Mouse (Mus musculus) limb, embryonic 14.5 days (tissue): ENCODE results near the gene Atpif1. TPM values are rescaled to one million over a fixed set of nuclear protein-coding genes. Genes with fewer than 3 reads are reported as not detected.

Experiments
- ATAC-seq: fragments of 200-750 bp; cut with Nextera tagmentation; 2 replicates; pipeline ENCODE4 v1.8.0; 2017; ENCODE audit warnings: low read depth, moderate number of reproducible peaks, moderate TSS enrichment; ENCODE audit not compliant: low FRiP score
- DNase-seq: peaks from one replicate; pipeline ENCODE4 v3.0.0-alpha.2; 2015; ENCODE audit warnings: low spot score
- H3K27ac ChIP-seq: fragments of 300-500 bp; sonication (generic); replicated peaks from 2 replicates; pipeline ENCODE4 v1.5.1; 2014; ENCODE audit warnings: low read depth, mild to moderate bottlenecking, low read length, moderate library complexity, mixed read lengths
- H3K27me3 ChIP-seq: fragments of 300-500 bp; sonication (generic); 2 replicates; pipeline ENCODE4 v1.6.1; 2014; ENCODE audit warnings: low read length, mixed read lengths; ENCODE audit not compliant: control insufficient read depth, insufficient read depth
- H3K36me3 ChIP-seq: fragments of 300-500 bp; sonication (generic); 2 replicates; pipeline ENCODE4 v1.6.1; 2014; ENCODE audit warnings: mild to moderate bottlenecking, low read length, moderate library complexity, mixed read lengths; ENCODE audit not compliant: control insufficient read depth, insufficient read depth
- H3K4me1 ChIP-seq: fragments of 300-500 bp; sonication (generic); 2 replicates; pipeline ENCODE4 v1.6.1; 2014; ENCODE audit warnings: antibody characterized with exemption, low read length, mixed read lengths; ENCODE audit not compliant: control insufficient read depth, insufficient read depth
- H3K4me2 ChIP-seq: fragments of 300-500 bp; sonication (generic); replicated peaks from 2 replicates; pipeline ENCODE4 v1.6.1; 2014; ENCODE audit warnings: low read depth, mild to moderate bottlenecking, low read length, moderate library complexity; ENCODE audit not compliant: severe bottlenecking
- H3K4me3 ChIP-seq: fragments of 300-500 bp; sonication (generic); replicated peaks from 2 replicates; pipeline ENCODE4 v1.5.1; 2014; ENCODE audit warnings: low read length
- H3K9ac ChIP-seq: fragments of 300-500 bp; sonication (generic); 2 replicates; pipeline ENCODE4 v1.6.1; 2014; ENCODE audit warnings: mild to moderate bottlenecking, low read depth, low read length, moderate library complexity; ENCODE audit not compliant: severe bottlenecking
- H3K9me3 ChIP-seq: fragments of 300-500 bp; sonication (generic); 2 replicates; pipeline ENCODE4 v1.6.1; 2016; ENCODE audit warnings: low read length; ENCODE audit not compliant: control insufficient read depth
- POLR2A ChIP-seq: fragments of 200-500 bp; IDR thresholded peaks from 2 replicates; pipeline ENCODE4 v1.8.0; 2012; ENCODE audit warnings: inconsistent platforms, mild to moderate bottlenecking, moderate library complexity, borderline replicate concordance; ENCODE audit not compliant: insufficient read depth, insufficient read length; ENCODE audit errors: extremely low read depth
- WGBS: fragments of 180-500 bp; shearing (Covaris S2); extraction: QIAGEN DNeasy Blood & Tissue Kit; methylation state at CpG from one replicate; pipeline ENCODE4 v1.1.7; 2014; 5-methylcytosine and 5-hydroxymethylcytosine counted together
- polyA plus RNA-seq, 2 experiments: library from polyadenylated mRNA; depleted of rRNA in 1 of 2; stranded (reverse) in 1 of 2; unstranded in 1 of 2; fragments of >200 nt; fragmentation: Nextera tagmentation in 1 of 2; extraction: Ambion mirVana in 1 of 2; gene quantifications; 2 replicates each; pipeline versions ENCODE4 v1.2.1 to v1.2.3; 2012 to 2014

The Atpif1 gene
- polyA plus RNA-seq, 2 experiments: 583 to 986 TPM

GRCm38 (mm10) chr4:132491057-132491456 is 42.4 kb downstream of the Atpif1 start:
- Histone ChIP-seq H3K27me3 (no peaks in the 10 kb centered on the region), H3K4me3 (no peak overlapping the region), H3K9me3 (no peaks in the 10 kb centered on the region), H3K4me1 (no peaks in the 10 kb centered on the region), H3K4me2 (no peak overlapping the region), H3K27ac (no peak overlapping the region), H3K36me3 (peaks cover 15% of the 10 kb centered on the region), H3K9ac (no peak overlapping the region)
- no peak for DNase-seq
- WGBS: 89% methylated on average over 8 of the region's 8 CpGs
- no peak for ATAC-seq
- TF ChIP-seq POLR2A: no peak

DNA sequence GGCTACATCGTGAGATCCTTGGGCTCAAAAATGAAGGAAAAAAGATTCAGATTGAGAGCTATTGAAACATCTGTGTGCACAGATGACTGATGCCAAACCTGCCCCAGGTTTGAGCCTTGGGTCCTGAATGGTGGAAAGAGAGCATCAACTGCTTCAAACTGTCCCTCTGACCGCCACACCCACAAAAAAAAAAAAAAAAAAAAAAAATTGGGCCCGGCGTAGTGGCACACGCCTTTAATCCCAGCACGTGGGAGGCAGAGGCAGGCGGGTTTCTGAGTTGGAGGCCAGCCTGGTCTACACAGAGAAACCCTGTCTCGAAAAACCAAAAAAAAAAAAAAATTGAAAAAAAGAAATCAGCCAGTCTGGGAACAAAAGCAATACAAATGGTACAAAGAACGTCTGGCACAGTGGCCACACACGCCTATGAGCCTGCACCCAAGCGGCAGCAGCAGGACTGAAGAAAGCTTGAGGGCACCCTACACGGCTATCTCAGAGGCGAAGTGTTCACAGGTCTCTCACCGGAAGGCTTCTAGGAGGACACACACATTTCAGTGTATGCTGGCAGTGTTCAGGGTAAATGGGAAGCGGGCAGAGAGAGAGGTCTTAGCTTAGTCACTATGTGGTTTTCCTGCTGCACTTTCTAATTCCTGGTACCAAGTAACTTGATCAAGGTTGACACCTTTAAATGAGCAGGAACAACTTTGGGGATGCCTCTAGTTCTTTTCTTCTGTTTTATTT is 43.0 kb downstream of the Atpif1 start:
- no peaks in the 10 kb centered on the region for H3K9me3 ChIP-seq
- WGBS: 93% methylated on average over 15 of the region's 15 CpGs
- TF ChIP-seq POLR2A: no peak

DNA sequence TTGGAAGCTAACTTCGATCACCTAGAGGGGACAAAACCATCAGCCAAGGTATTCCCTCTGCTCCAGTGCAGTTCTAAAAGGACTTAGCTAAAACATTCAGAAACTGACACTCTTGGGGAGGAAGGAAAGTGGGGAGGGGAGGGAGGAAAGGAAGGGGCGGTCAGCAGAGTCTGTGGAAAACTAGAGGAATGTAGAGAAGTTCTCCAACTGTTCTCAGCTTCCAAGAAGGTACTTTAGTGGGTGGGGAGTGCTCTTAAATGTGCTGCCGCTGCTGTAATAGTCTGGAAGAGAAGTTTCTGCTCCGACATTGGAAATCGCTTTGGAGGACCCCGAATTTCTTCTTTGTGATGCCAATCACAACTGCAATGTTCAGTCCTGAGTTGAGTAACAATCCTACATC is 44.5 kb downstream of the Atpif1 start:
- Histone ChIP-seq H3K4me2 (no peak overlapping the region), H3K9me3 (no peaks in the 10 kb centered on the region), H3K27me3 (no peaks in the 10 kb centered on the region), H3K36me3 (0 out of 2 replicates have a peak, but pooled peaks cover 5% of the 10 kb centered on the region), H3K27ac (no peak overlapping the region), H3K4me1 (no peaks in the 10 kb centered on the region), H3K9ac (no peak overlapping the region), H3K4me3 (no peak overlapping the region)
- no peak for TF ChIP-seq POLR2A
- 58% methylated on average over 6 of the region's 6 CpGs for WGBS
- no peak for ATAC-seq
- DNase-seq: no peak

More for the DNA sequence above, 43.0 kb downstream of the Atpif1 start:
- Histone ChIP-seq H3K4me3 (no peak overlapping the region), H3K36me3 (peaks cover 11% of the 10 kb centered on the region; the same call in 1 of the 2 replicates), H3K4me2 (no peak overlapping the region), H3K27ac (no peak overlapping the region), H3K4me1 (no peaks in the 10 kb centered on the region), H3K27me3 (no peaks in the 10 kb centered on the region), H3K9ac (no peak overlapping the region)
- DNase-seq (no peak), ATAC-seq (no peak)

DNA sequence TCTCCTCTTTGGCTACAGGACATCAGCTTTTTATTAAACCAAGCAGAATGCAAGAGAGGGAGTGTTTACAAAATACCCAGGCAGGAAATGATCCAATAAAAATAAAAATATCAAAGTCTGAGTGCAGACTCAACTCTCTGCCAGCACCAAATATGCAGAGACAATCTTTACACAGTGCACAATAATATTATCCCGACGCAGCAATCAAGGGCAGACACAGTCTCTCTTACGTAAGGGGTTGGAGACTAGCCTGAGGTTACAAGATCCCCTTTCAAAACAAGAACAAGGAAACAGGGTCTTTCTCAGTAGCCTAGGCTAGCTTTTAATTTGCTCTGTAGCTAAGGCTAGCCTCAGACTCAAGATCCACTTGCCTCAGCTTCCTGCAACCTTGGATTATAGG is 44.9 kb downstream of the Atpif1 start:
- Histone ChIP-seq H3K9ac (no peak overlapping the region), H3K4me3 (no peak overlapping the region), H3K4me1 (no peaks in the 10 kb centered on the region), H3K4me2 (no peak overlapping the region), H3K36me3 (0 out of 2 replicates have a peak, but pooled peaks cover 3% of the 10 kb centered on the region), H3K27me3 (no peaks in the 10 kb centered on the region), H3K27ac (no peak overlapping the region), H3K9me3 (no peaks in the 10 kb centered on the region)
- ATAC-seq: no peak
- TF ChIP-seq POLR2A: no peak
- WGBS: 43% methylated on average over 3 of the region's 3 CpGs
- DNase-seq: no peak

DNA sequence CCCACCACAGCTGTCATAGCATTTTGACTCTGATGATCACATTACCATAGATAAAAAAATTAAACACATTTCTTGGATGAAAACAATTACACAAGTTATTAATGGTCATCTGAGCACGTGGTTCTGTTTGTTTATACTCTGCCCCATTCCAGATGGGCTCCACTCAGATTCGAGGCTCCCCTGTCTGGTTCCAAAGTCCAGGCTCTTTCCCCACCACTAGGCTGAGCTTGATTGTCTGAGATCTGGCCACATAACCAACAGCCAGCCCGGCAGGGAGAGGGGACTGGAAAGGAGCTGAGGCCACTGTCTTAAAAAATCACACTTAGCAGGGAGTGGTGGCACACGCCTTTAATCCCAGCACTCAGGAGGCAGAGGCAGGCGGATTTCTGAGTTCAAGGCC is 48.6 kb downstream of the Atpif1 start:
- Histone ChIP-seq H3K36me3 (no peaks in the 10 kb centered on the region), H3K27me3 (no peaks in the 10 kb centered on the region), H3K4me1 (no peaks in the 10 kb centered on the region), H3K4me2 (no peak overlapping the region), H3K9ac (no peak overlapping the region), H3K4me3 (no peak overlapping the region), H3K9me3 (no peaks in the 10 kb centered on the region), H3K27ac (no peak overlapping the region)
- DNase-seq (no peak), ATAC-seq (no peak)
- TF ChIP-seq POLR2A: no peak
- 63% methylated on average over 5 of the region's 5 CpGs for WGBS

DNA sequence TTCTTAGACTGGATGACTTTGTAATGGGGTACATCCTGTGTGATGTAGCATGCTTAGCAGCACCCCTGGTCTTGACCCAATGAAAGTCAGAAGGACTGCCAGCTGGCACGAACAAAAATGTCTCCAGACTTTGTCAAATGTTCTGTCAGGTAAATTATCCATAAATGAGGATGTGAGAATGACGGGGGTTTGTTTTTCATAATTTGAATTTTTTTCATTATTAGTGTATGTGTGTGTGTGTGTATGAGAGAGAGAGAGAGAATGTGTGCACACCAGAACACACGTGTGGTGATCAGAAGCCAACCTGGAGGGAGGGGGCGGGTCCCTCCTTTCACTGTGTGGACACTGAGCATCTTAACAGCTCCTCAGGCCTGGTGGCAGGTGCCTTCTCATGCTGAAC is 49.2 kb downstream of the Atpif1 start:
- no peak for DNase-seq
- H3K9ac ChIP-seq: no peak overlapping the region
- H3K27me3 ChIP-seq: no peaks in the 10 kb centered on the region
- H3K4me1 ChIP-seq: no peaks in the 10 kb centered on the region
- WGBS: 74% methylated on average over 4 of the region's 4 CpGs
- no peak overlapping the region for H3K4me3 ChIP-seq
- no peaks in the 10 kb centered on the region for H3K36me3 ChIP-seq
- no peak overlapping the region for H3K27ac ChIP-seq
- no peak for ATAC-seq
- TF ChIP-seq POLR2A: no peak
- no peak overlapping the region for H3K4me2 ChIP-seq
- no peaks in the 10 kb centered on the region for H3K9me3 ChIP-seq
